Mouse (Mus musculus) stomach, adult 2 months (tissue): ENCODE measurements around the gene Strc. TPM values are rescaled to one million over a fixed set of nuclear protein-coding genes. Genes with fewer than 3 reads are reported as not detected.

Experiments
- polyA plus RNA-seq: library from polyadenylated mRNA; depleted of rRNA; stranded (reverse); fragments of >200 nt; gene quantifications from 2 replicates; pipeline ENCODE4 v1.2.3, GENCODE M21; 2012; rRNA removed

The Strc gene
- polyA plus RNA-seq: 0.05 and 0.15 TPM in 2 replicates

GRCm38 (mm10) chr2:121386961-121387575 is at the start of gene Strc:
Gene Strc, minus strand, starts transcription at chr2:121387168.

GRCm38 (mm10) chr2:121413387-121414042 is 26.5 kb upstream of the Strc start, which contains the start of the genes Pdia3 and Catsper2:
Gene Pdia3, plus strand, starts transcription at chr2:121413775.
Gene Catsper2, minus strand, starts transcription at chr2:121413792.

GRCm38 (mm10) chr2:121357494-121357893 is 29.5 kb downstream of the Strc start, which contains the start of gene Ckmt1:
Gene Ckmt1, plus strand, starts transcription at chr2:121357714.

GRCm38 (mm10) chr2:121354820-121355592 is 32.0 kb downstream of the Strc start, which contains the start of gene Ppip5k1:
Gene Ppip5k1, minus strand, starts transcription at chr2:121355396.

Other genes with a start within 250 kb of the Strc start
- 1.00 and 1.4 TPM in 2 replicates for gene Adal, start 246.7 kb downstream of the Strc start, polyA plus RNA-seq
- gene Lcmt2, start 246.5 kb downstream of the Strc start, polyA plus RNA-seq: 6.1 and 8.3 TPM in 2 replicates
- 8.8 and 11.5 TPM in 2 replicates for gene Tubgcp4, start 216.5 kb downstream of the Strc start, polyA plus RNA-seq
- 0.63 and 0.77 TPM in 2 replicates for gene Zscan29, start 216.0 kb downstream of the Strc start, polyA plus RNA-seq
- 4.7 and 8.6 TPM in 2 replicates for gene Trp53bp1, start 115.8 kb downstream of the Strc start, polyA plus RNA-seq
- gene Map1a, start 97.6 kb downstream of the Strc start, polyA plus RNA-seq: 3.0 and 3.6 TPM in 2 replicates
- 12.6 and 17.1 TPM in 2 replicates for gene Ppip5k1, start 31.8 kb downstream of the Strc start, polyA plus RNA-seq
- 582 and 597 TPM in 2 replicates for gene Ckmt1, start 29.5 kb downstream of the Strc start, polyA plus RNA-seq
- gene Pdia3, start 26.6 kb upstream of the Strc start, polyA plus RNA-seq: 494 and 1,371 TPM in 2 replicates
- 0.02 and 0.09 TPM in 2 replicates for gene Catsper2, start 26.6 kb upstream of the Strc start, polyA plus RNA-seq
- 1.6 and 2.4 TPM in 2 replicates for gene Ell3, start 57.1 kb upstream of the Strc start, polyA plus RNA-seq
- gene Serf2, start 62.0 kb upstream of the Strc start, polyA plus RNA-seq: 195 and 280 TPM in 2 replicates
- 1.3 and 1.6 TPM in 2 replicates for gene Hypk, start 66.1 kb upstream of the Strc start, polyA plus RNA-seq
- gene Serinc4, start 69.6 kb upstream of the Strc start, polyA plus RNA-seq: 0.05 and 0.16 TPM in 2 replicates
- gene Mfap1b, start 86.9 kb upstream of the Strc start, polyA plus RNA-seq: 0.23 and 0.53 TPM in 2 replicates
- 0.05 and 0.35 TPM in 2 replicates for gene Mfap1a, start 119.5 kb upstream of the Strc start, polyA plus RNA-seq
- gene Wdr76, start 119.6 kb upstream of the Strc start, polyA plus RNA-seq: 0.32 and 0.76 TPM in 2 replicates